In the genomic region with DNA sequence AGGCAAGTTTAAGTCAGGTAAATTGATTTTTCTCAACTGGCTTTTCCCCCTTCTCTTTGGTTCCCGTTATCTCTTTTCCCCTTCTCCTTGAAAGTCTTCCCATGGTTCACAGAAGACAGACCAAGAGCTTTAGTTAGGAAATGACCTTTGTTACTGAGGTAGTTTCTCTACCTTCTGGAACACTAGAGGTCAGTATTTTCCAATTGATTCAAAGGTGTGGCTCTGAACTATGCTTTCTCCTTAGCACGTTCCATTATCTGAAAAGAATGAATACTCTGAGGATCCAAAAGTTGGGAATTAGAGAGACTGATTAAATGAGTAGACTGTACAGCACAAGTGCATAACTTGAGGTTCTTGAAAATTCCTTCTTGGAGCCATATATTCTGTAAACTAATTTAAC, we compare ENCODE assay signal across 16 mouse cellular contexts. TPM values are rescaled to one million over a fixed set of nuclear protein-coding genes. Genes with fewer than 3 reads are reported as not detected.
DNase-seq lines count a peak whose midpoint lies in the region; ATAC-seq and TF ChIP-seq lines count a peak whose summit lies in the region.
"Had no signal": no experiment of that assay in that cellular context is flagged by ENCODE, and none has a peak within 500 bp of the region (broad histone marks: within the 10 kb centered on the region; RNA-seq: fewer than 3 reads in every experiment).

No protein-coding gene starts in this region.

- H3K9me3 ChIP-seq in lung, embryonic 14.5 days (ENCODE audit: low read depth, low read length), result no peaks in the 10 kb centered on the region
- H3K9me3 ChIP-seq in hindbrain, embryonic 14.5 days (ENCODE audit: control insufficient read depth, low read length), result no peaks in the 10 kb centered on the region
- H3K9me3 ChIP-seq: embryonic facial prominence, embryonic 13.5 days; liver, embryonic 15.5 days had no signal

- H3K9ac ChIP-seq in lung, embryonic 14.5 days, result no peak overlapping the region
- no peak overlapping the region for H3K9ac ChIP-seq in hindbrain, embryonic 14.5 days
- H3K9ac ChIP-seq: embryonic facial prominence, embryonic 13.5 days; liver, embryonic 15.5 days had no signal

- H3K27me3 ChIP-seq in lung, embryonic 14.5 days (ENCODE audit: insufficient read depth, low read length), result no peaks in the 10 kb centered on the region
- H3K27me3 ChIP-seq in hindbrain, embryonic 14.5 days (ENCODE audit: control insufficient read depth, insufficient read depth, low read length), result no peaks in the 10 kb centered on the region
- H3K27me3 ChIP-seq: liver, embryonic 15.5 days; Patski had no signal

- ATAC-seq in lung, embryonic 14.5 days (ENCODE audit: insufficient read depth), result no peak
- peak; percentile 48; the same call in 1 of the 2 replicates for ATAC-seq in hindbrain, embryonic 14.5 days (ENCODE audit: low FRiP score)
- ATAC-seq: CD4-positive, CD25-positive, alpha-beta regulatory T cell, adult 4 months; Patski had no signal

- TF ChIP-seq CTCF in gastrocnemius, adult 2 months (IDR thresholded peaks at IDR 0.05), result peak; percentile 12; the same call in 1 of the 2 replicates
- TF ChIP-seq CTCF in lung, embryonic 14.5 days (IDR thresholded peaks at IDR 0.05; ENCODE audit: low read depth), result no peak

- H3K4me3 ChIP-seq in gastrocnemius, adult 2 months, result no peak overlapping the region
- H3K4me3 ChIP-seq in lung, embryonic 14.5 days (ENCODE audit: low read depth, low read length), result no peak overlapping the region
- H3K4me3 ChIP-seq in hindbrain, embryonic 14.5 days (replicated peaks; ENCODE audit: low read length), result peak overlapping the region; percentile 44
- H3K4me3 ChIP-seq: embryonic facial prominence, embryonic 13.5 days; liver, embryonic 15.5 days had no signal

- no peak overlapping the region for H3K4me2 ChIP-seq in lung, embryonic 14.5 days
- peak overlapping the region; percentile 47 for H3K4me2 ChIP-seq in hindbrain, embryonic 14.5 days (replicated peaks)
- H3K4me2 ChIP-seq: embryonic facial prominence, embryonic 13.5 days; heart, embryonic 11.5 days; liver, embryonic 15.5 days had no signal

- H3K4me1 ChIP-seq in lung, embryonic 14.5 days (ENCODE audit: insufficient read depth), result no peaks in the 10 kb centered on the region
- H3K4me1 ChIP-seq in hindbrain, embryonic 14.5 days (replicated peaks; ENCODE audit: control insufficient read depth, insufficient read depth, low read length), result no peaks in the 10 kb centered on the region
- H3K4me1 ChIP-seq: embryonic facial prominence, embryonic 13.5 days; liver, embryonic 15.5 days had no signal

- 29% methylated on average over 2 of the region's 2 CpGs for WGBS in lung, embryonic 14.5 days
- 28% methylated on average over 2 of the region's 2 CpGs for WGBS in hindbrain, embryonic 14.5 days

- no peak overlapping the region for H3K27ac ChIP-seq in gastrocnemius, adult 2 months
- no peak overlapping the region for H3K27ac ChIP-seq in lung, embryonic 14.5 days (ENCODE audit: low read depth)
- H3K27ac ChIP-seq in hindbrain, embryonic 14.5 days, result no peak overlapping the region
- H3K27ac ChIP-seq: embryonic facial prominence, embryonic 13.5 days; liver, embryonic 15.5 days had no signal

- intact Hi-C loops in gastrocnemius, adult 2 months (cut with DNase I), result no loop called here
- intact Hi-C loops in gastrocnemius, postnatal 36 days (cut with DNase I), result no loop called here

- H3K36me3 ChIP-seq in lung, embryonic 14.5 days (ENCODE audit: insufficient read depth), result no peaks in the 10 kb centered on the region
- no peaks in the 10 kb centered on the region for H3K36me3 ChIP-seq in hindbrain, embryonic 14.5 days (replicated peaks; ENCODE audit: control insufficient read depth, insufficient read depth)
- H3K36me3 ChIP-seq: embryonic facial prominence, embryonic 13.5 days; liver, embryonic 15.5 days had no signal

- DNase-seq in gastrocnemius, adult 2 months, result no peak
- no peak for DNase-seq in gastrocnemius, postnatal 36 days
- peak; percentile 3 for DNase-seq in lung, embryonic 14.5 days
- DNase-seq in lung, postnatal 10 days, result no peak
- peak; percentile 65 for DNase-seq in hindbrain, embryonic 14.5 days (ENCODE audit: low spot score)
- peak; percentile 8 for DNase-seq in retina, postnatal 1 day
- DNase-seq in cerebellum, postnatal 25 days, result no peak
- DNase-seq: adrenal gland, postnatal 10 days; right cerebral cortex, postnatal 14 days; thymus, postnatal 25 days had no signal

RNA-seq across cellular contexts. Expression of a gene that starts 1.9 kb away (rescaled TPM):
- total RNA-seq in gastrocnemius, adult 2 months (2021), result not detected
- total RNA-seq in gastrocnemius, postnatal 36 days (2021), result not detected
- polyA plus RNA-seq in lung, embryonic 14.5 days (2014; fragmentation: Nextera tagmentation; extraction: Ambion mirVana), result not detected in 2 replicates
- polyA plus RNA-seq in hindbrain, embryonic 14.5 days (2014; fragmentation: Nextera tagmentation; extraction: Ambion mirVana), result 2.5 TPM in 2 replicates
- total RNA-seq: megakaryocyte progenitor cell, adult 5-6 weeks had no signal
- polyA plus RNA-seq: CD4-positive, CD25-positive, alpha-beta regulatory T cell, adult 4 months; liver, embryonic 15.5 days; Patski had no signal

Comparison
In these comparisons a context has a peak if more than half of its experiments do, and no peak if none do; other contexts are left out.
1. DNase-seq: peak in lung, embryonic 14.5 days (single experiment), hindbrain, embryonic 14.5 days (single experiment) and retina, postnatal 1 day (single experiment); none in gastrocnemius, adult 2 months (single experiment), gastrocnemius, postnatal 36 days (0 of 2), lung, postnatal 10 days (single experiment) and cerebellum, postnatal 25 days (0 of 2).